Mouse (Mus musculus) lung, adult 2 months (tissue): ENCODE data around the gene Batf.

ENCODE experiments used
- CTCF ChIP-seq: fragments of 200-500 bp; IDR thresholded peaks from 2 replicates; pipeline ENCODE4 v1.5.1; 2011; ENCODE audit warnings: mild to moderate bottlenecking, low read length, control low read depth; ENCODE audit not compliant: insufficient read depth
- POLR2A ChIP-seq: fragments of 200-500 bp; IDR thresholded peaks from 2 replicates; pipeline ENCODE4 v1.6.1; 2011; ENCODE audit warnings: low read depth, mild to moderate bottlenecking, control low read depth, low read length, borderline replicate concordance; ENCODE audit errors: extremely low read depth

- TF ChIP-seq POLR2A (no peak), CTCF (no peak)
Measured at GRCm38 (mm10) chr12:85668696-85669095, 17.8 kb upstream of the Batf start.
